Mouse (Mus musculus): ENCODE data around the gene Tmem212. TPM values are rescaled to one million over a fixed set of nuclear protein-coding genes. Genes with fewer than 3 reads are reported as not detected.

Gene Tmem212
- total RNA-seq, 4 experiments from 2014 or later, result 1.9 to 4.9 (median 2.7) TPM

- no peak for DNase-seq (ENCODE audit: low spot score in 2 of 2)
Measured at GRCm38 (mm10) chr3:27843266-27843665, 52.9 kb downstream of the Tmem212 start.

DNA sequence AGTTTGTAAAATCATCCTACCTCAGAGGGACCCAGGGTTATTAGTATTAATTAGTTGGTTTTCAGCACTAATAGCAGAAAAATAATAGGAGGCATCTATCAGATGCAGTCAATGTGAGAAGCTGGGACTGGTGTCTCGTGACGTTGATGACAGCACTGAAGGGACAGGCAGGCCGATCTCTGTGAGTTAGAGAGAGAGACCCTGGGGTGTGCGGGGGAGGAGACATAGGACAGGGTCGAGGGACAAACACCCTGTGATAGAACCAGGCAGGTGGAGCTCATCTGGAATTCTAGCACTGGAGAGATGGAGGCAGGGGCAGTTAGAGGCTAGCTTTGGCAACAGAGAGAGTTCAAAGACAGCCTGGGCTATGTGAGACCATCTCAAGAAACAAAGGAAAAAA, 53.3 kb downstream of the Tmem212 start:
- no peak for DNase-seq (ENCODE audit: low spot score in 2 of 2)

- DNase-seq (ENCODE audit: low spot score in 2 of 2), result no peak
Measured at GRCm38 (mm10) chr3:27840311-27840710, 55.9 kb downstream of the Tmem212 start.

DNA sequence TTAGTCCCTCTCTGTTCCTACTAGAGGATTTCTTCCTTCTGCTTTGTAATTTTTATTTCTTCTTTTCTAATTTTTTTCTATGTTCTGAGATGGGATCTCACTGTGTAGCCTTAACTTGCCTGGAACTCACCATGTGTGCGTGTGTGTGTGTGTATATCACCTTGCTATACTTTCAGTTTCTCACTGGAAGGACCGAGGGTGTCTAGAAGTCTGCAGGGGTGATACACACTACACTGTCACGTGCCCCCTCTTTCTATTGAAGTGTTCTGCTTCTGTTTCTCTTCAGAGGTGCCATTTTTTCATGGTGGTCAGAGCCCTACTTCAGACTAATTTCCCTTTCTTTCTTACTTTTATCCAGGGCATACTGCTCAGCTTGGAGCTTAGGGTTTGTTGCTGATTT, 56.4 kb downstream of the Tmem212 start:
- DNase-seq (ENCODE audit: low spot score in 2 of 2), result no peak

GRCm38 (mm10) chr3:27839231-27839630, 56.9 kb downstream of the Tmem212 start:
- DNase-seq (ENCODE audit: low spot score in 2 of 2), result no peak

GRCm38 (mm10) chr3:27836297-27836696, 59.9 kb downstream of the Tmem212 start:
- DNase-seq (ENCODE audit: low spot score in 2 of 2), result no peak

- no peak for DNase-seq (ENCODE audit: low spot score in 2 of 2)
Measured at GRCm38 (mm10) chr3:27835786-27836185, 60.4 kb downstream of the Tmem212 start.

- DNase-seq (ENCODE audit: low spot score in 2 of 2), result no peak
Measured at GRCm38 (mm10) chr3:27828755-27829154, 67.4 kb downstream of the Tmem212 start.

DNA sequence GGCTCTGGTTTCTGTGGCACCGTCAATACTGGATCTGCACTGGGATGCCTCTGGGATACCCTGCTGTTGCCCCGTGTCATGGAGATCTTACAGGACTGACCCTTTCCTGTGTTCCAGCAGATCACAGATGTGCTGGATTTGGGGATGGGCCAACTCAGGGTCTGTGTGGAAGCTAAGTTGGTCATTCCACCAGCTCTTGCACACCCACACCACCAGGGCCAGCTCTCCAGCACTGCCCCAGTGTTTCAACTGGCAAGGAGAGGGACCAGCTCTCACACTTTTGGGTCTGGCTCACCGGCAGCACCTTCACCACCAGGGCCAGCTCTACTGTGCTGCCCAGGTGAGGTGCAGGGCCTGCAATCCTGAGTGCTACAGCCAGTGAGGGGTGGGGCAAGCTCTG, 68.9 kb downstream of the Tmem212 start:
- DNase-seq (ENCODE audit: low spot score in 2 of 2), result no peak

DNA sequence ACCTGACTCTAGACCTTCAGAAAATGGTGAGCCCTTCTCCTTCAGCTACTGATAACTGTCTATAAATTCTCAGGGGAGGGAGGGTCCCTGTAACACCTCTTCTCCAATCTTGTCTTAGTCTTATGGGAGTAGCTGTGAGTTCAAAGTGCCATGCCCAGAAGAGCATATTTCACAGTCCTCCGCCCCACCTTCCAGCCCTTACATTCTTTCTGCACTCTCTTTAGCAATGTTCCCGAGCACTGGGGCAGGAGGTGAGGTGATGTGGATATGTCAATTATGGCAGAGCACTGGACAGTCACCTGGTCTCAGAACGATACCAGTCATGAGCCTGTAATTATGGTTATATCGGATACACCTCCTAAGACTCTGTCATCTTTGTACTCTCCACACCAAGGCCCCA, 70.2 kb downstream of the Tmem212 start:
- DNase-seq (ENCODE audit: low spot score in 2 of 2), result no peak

Other genes with a start within 250 kb of the Tmem212 start
- 10 to 100 TPM; 17.7 to 23.4 (median 21.2) TPM for gene Fndc3b, start 185.1 kb downstream of the Tmem212 start, total RNA-seq (2022)
- gene Pld1, start 42.3 kb upstream of the Tmem212 start, total RNA-seq (2022), result 10 to 100 TPM in 3 of 4 experiments, 1 to 10 TPM in 1; 7.9 to 13.7 (median 11.4) TPM

All from layer of hippocampus, adult 8-10 months (tissue).